Mouse (Mus musculus): ENCODE results near the gene Trp53bp2. TPM values are rescaled to one million over a fixed set of nuclear protein-coding genes. Genes with fewer than 3 reads are reported as not detected.

Trp53bp2 gene
- polyA plus RNA-seq, 1 experiment, result 7.5 TPM

DNA sequence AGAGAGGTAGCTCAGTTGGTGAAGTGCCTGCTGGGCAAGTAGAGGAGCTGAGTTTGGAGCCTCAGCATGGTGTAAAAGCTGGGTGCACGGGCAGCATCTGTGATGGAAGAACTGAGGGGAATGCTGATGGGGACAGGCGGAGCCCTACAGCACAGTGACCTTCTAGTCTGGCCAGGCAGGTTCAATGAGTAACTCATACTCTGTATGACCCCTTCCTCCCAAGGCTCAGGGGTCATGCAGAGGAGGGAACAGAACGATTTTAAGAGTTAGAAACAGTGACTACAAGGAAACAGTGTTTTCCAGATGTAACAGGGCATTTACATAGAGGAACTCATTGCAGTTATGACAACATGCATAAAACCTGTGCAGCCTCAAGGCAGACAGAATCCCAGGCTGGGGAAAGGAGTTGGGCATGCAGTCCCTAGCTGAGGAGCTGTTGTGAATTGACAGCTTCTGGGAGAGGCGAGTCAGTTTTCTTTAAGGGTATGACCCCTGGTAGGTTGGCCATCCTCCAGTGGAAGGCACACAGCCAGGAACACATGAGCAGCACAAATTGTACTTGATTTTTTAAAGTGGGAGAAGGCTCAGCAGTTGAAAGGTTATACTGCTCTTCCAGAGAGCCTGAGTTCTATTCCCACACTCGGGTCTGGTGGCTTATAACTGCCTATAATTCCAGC is 30.7 kb downstream of the Trp53bp2 start:
- Histone ChIP-seq H3K27me3 (ENCODE audit: control insufficient read depth, insufficient read depth, insufficient read length) (no peaks in the 10 kb centered on the region), H3K36me3 (ENCODE audit: control insufficient read depth, insufficient read depth) (peaks cover 48% of the 10 kb centered on the region), H3K79me2 (ENCODE audit: control insufficient read depth, insufficient read depth) (no peaks in the 10 kb centered on the region), H3K79me3 (ENCODE audit: low read depth) (no peaks in the 10 kb centered on the region), H3ac (ENCODE audit: control insufficient read depth, insufficient read length, low read depth) (no peak overlapping the region), H3K4me3 (ENCODE audit: insufficient read depth, poor library complexity, severe bottlenecking) (no peak overlapping the region)
- TF ChIP-seq CTCF (IDR thresholded peaks at IDR 0.05; ENCODE audit: control insufficient read depth, insufficient read depth, insufficient read length), result no peak
- TF ChIP-seq FOSL1 (IDR thresholded peaks at IDR 0.05; ENCODE audit: insufficient read depth, low read length, poor library complexity, severe bottlenecking), result no peak

GRCm38 (mm10) chr1:182441791-182442473 is 33.0 kb downstream of the Trp53bp2 start:
- no peak for TF ChIP-seq MAX (IDR thresholded peaks at IDR 0.05)
- no peak for TF ChIP-seq FOSL1 (IDR thresholded peaks at IDR 0.05; ENCODE audit: insufficient read depth, low read length, poor library complexity, severe bottlenecking)
- TF ChIP-seq USF1 (IDR thresholded peaks at IDR 0.05; ENCODE audit: low read depth), result no peak
- TF ChIP-seq CTCF (IDR thresholded peaks at IDR 0.05; ENCODE audit: control insufficient read depth, insufficient read depth, insufficient read length), result no peak
- TF ChIP-seq MYOG (IDR thresholded peaks at IDR 0.05; ENCODE audit: control insufficient read depth, extremely low read depth, insufficient read length), result no peak
- no peak for TF ChIP-seq MYOD1 (IDR thresholded peaks at IDR 0.05; ENCODE audit: control insufficient read depth, insufficient read length, low read depth)
- TF ChIP-seq CEBPB (IDR thresholded peaks at IDR 0.05; ENCODE audit: low read depth), result no peak
- Histone ChIP-seq H3K27me3 (ENCODE audit: control insufficient read depth, insufficient read depth, insufficient read length) (no peaks in the 10 kb centered on the region), H3K79me2 (ENCODE audit: control insufficient read depth, insufficient read depth) (no peaks in the 10 kb centered on the region), H3ac (ENCODE audit: control insufficient read depth, insufficient read length, low read depth) (no peak overlapping the region), H3K79me3 (ENCODE audit: low read depth) (no peaks in the 10 kb centered on the region), H3K4me3 (ENCODE audit: insufficient read depth, poor library complexity, severe bottlenecking) (no peak overlapping the region), H3K36me3 (ENCODE audit: control insufficient read depth, insufficient read depth) (peaks cover 55% of the 10 kb centered on the region)

- Histone ChIP-seq H3K79me2 (ENCODE audit: control insufficient read depth, insufficient read depth) (no peaks in the 10 kb centered on the region), H3K36me3 (ENCODE audit: control insufficient read depth, insufficient read depth) (peaks cover 60% of the 10 kb centered on the region), H3K27me3 (ENCODE audit: control insufficient read depth, insufficient read depth, insufficient read length) (no peaks in the 10 kb centered on the region), H3K79me3 (ENCODE audit: low read depth) (no peaks in the 10 kb centered on the region), H3K4me3 (ENCODE audit: insufficient read depth, poor library complexity, severe bottlenecking) (no peak overlapping the region), H3ac (ENCODE audit: control insufficient read depth, insufficient read length, low read depth) (no peak overlapping the region)
- TF ChIP-seq MYOD1 (IDR thresholded peaks at IDR 0.05; ENCODE audit: control insufficient read depth, insufficient read length, low read depth) (no peak), MYOG (IDR thresholded peaks at IDR 0.05; ENCODE audit: control insufficient read depth, extremely low read depth, insufficient read length) (no peak), MAX (IDR thresholded peaks at IDR 0.05) (no peak), USF1 (IDR thresholded peaks at IDR 0.05; ENCODE audit: low read depth) (no peak), FOSL1 (IDR thresholded peaks at IDR 0.05; ENCODE audit: insufficient read depth, low read length, poor library complexity, severe bottlenecking) (no peak), CTCF (IDR thresholded peaks at IDR 0.05; ENCODE audit: control insufficient read depth, insufficient read depth, insufficient read length) (no peak), CEBPB (IDR thresholded peaks at IDR 0.05; ENCODE audit: low read depth) (no peak)
These were observed 35.1 kb downstream of the Trp53bp2 start for GRCm38 (mm10) chr1:182444116-182444515.

GRCm38 (mm10) chr1:182448276-182449035 is 39.5 kb downstream of the Trp53bp2 start:
- Histone ChIP-seq H3ac (ENCODE audit: control insufficient read depth, insufficient read length, low read depth) (no peak overlapping the region), H3K27me3 (ENCODE audit: control insufficient read depth, insufficient read depth, insufficient read length) (no peaks in the 10 kb centered on the region), H3K36me3 (ENCODE audit: control insufficient read depth, insufficient read depth) (peaks cover 69% of the 10 kb centered on the region)

GRCm38 (mm10) chr1:182452473-182452872 is 43.5 kb downstream of the Trp53bp2 start:
- Histone ChIP-seq H3ac (ENCODE audit: control insufficient read depth, insufficient read length, low read depth) (no peak overlapping the region), H3K79me3 (ENCODE audit: low read depth) (no peaks in the 10 kb centered on the region), H3K4me3 (ENCODE audit: insufficient read depth, poor library complexity, severe bottlenecking) (no peak overlapping the region), H3K27me3 (ENCODE audit: control insufficient read depth, insufficient read depth, insufficient read length) (no peaks in the 10 kb centered on the region), H3K79me2 (ENCODE audit: control insufficient read depth, insufficient read depth) (no peaks in the 10 kb centered on the region), H3K36me3 (ENCODE audit: control insufficient read depth, insufficient read depth) (peaks cover 70% of the 10 kb centered on the region)
- no peak for TF ChIP-seq CTCF (IDR thresholded peaks at IDR 0.05; ENCODE audit: control insufficient read depth, insufficient read depth, insufficient read length)
- TF ChIP-seq CEBPB (IDR thresholded peaks at IDR 0.05; ENCODE audit: low read depth), result no peak
- no peak for TF ChIP-seq FOSL1 (IDR thresholded peaks at IDR 0.05; ENCODE audit: insufficient read depth, low read length, poor library complexity, severe bottlenecking)
- no peak for TF ChIP-seq MYOG (IDR thresholded peaks at IDR 0.05; ENCODE audit: control insufficient read depth, extremely low read depth, insufficient read length)
- TF ChIP-seq MAX (IDR thresholded peaks at IDR 0.05), result no peak
- no peak for TF ChIP-seq MYOD1 (IDR thresholded peaks at IDR 0.05; ENCODE audit: control insufficient read depth, insufficient read length, low read depth)
- TF ChIP-seq USF1 (IDR thresholded peaks at IDR 0.05; ENCODE audit: low read depth), result no peak

More at GRCm38 (mm10) chr1:182448276-182449035, 39.5 kb downstream of the Trp53bp2 start:
- Histone ChIP-seq H3K4me3 (ENCODE audit: insufficient read depth, poor library complexity, severe bottlenecking) (no peak overlapping the region), H3K79me2 (ENCODE audit: control insufficient read depth, insufficient read depth) (no peaks in the 10 kb centered on the region), H3K79me3 (ENCODE audit: low read depth) (no peaks in the 10 kb centered on the region)
- no peak for TF ChIP-seq MYOD1 (IDR thresholded peaks at IDR 0.05; ENCODE audit: control insufficient read depth, insufficient read length, low read depth)
- TF ChIP-seq USF1 (IDR thresholded peaks at IDR 0.05; ENCODE audit: low read depth), result no peak
- no peak for TF ChIP-seq CEBPB (IDR thresholded peaks at IDR 0.05; ENCODE audit: low read depth)
- TF ChIP-seq MYOG (IDR thresholded peaks at IDR 0.05; ENCODE audit: control insufficient read depth, extremely low read depth, insufficient read length), result no peak
- no peak for TF ChIP-seq CTCF (IDR thresholded peaks at IDR 0.05; ENCODE audit: control insufficient read depth, insufficient read depth, insufficient read length)

All from C2C12 (cell line).